Mouse (Mus musculus) ES-Bruce4 (cell line): Measurements from ENCODE around the gene H2afy2. TPM values are rescaled to one million over a fixed set of nuclear protein-coding genes. Genes with fewer than 3 reads are reported as not detected.

Experiments used
- H3K27ac ChIP-seq: 2 replicates; pipeline ENCODE4 v1.5.1; 2012; ENCODE audit warnings: low read length, inconsistent platforms; ENCODE audit not compliant: insufficient read depth
- H3K27me3 ChIP-seq: 2 replicates; pipeline ENCODE4 v1.6.1; 2012; ENCODE audit warnings: mild to moderate bottlenecking, low read length, inconsistent platforms; ENCODE audit not compliant: control insufficient read depth, poor library complexity, insufficient read depth, severe bottlenecking
- H3K36me3 ChIP-seq: 2 replicates; pipeline ENCODE4 v1.6.1; 2012; ENCODE audit warnings: inconsistent platforms, mild to moderate bottlenecking, low read length, moderate library complexity; ENCODE audit not compliant: control insufficient read depth, poor library complexity, insufficient read depth, severe bottlenecking
- H3K4me1 ChIP-seq: one replicate; pipeline ENCODE4 v1.8.1; 2011; ENCODE audit warnings: low read length; ENCODE audit not compliant: control insufficient read depth, insufficient read depth
- H3K4me3 ChIP-seq: 2 replicates; pipeline ENCODE4 v1.5.1; 2011; ENCODE audit warnings: low read depth, mild to moderate bottlenecking, low read length
- H3K9ac ChIP-seq: 2 replicates; pipeline ENCODE4 v1.6.1; 2012; ENCODE audit warnings: low read depth, mild to moderate bottlenecking, inconsistent platforms; ENCODE audit not compliant: poor library complexity, severe bottlenecking
- H3K9me3 ChIP-seq: replicated peaks from 2 replicates; pipeline ENCODE4 v1.6.1; 2012; ENCODE audit warnings: mild to moderate bottlenecking, low read length, inconsistent platforms; ENCODE audit not compliant: control insufficient read depth, poor library complexity, insufficient read depth, severe bottlenecking
- CTCF ChIP-seq: IDR thresholded peaks from one replicate; pipeline ENCODE4 v1.8.1; 2011; ENCODE audit warnings: low read depth, low read length
- EP300 ChIP-seq: IDR thresholded peaks from 2 replicates; pipeline ENCODE4 v1.6.1; 2011; ENCODE audit warnings: low read depth, low read length; ENCODE audit not compliant: insufficient read depth
- POLR2A ChIP-seq: IDR thresholded peaks from one replicate; pipeline ENCODE4 v1.8.1; 2011; ENCODE audit warnings: low read length; ENCODE audit not compliant: insufficient read depth
- polyA plus RNA-seq: library from polyadenylated mRNA; stranded (reverse); fragments of >200 nt; gene quantifications from 2 replicates; pipeline ENCODE4 v1.2.4, GENCODE M21; 2011; ENCODE audit warnings: low read depth; ENCODE audit not compliant: missing spikeins, insufficient read depth, insufficient read length

H2afy2 gene
- polyA plus RNA-seq, 1 experiment: 21.6 TPM

GRCm38 (mm10) chr10:61730171-61730570 lies 53.8 kb downstream of the H2afy2 start:
- H3K4me1 ChIP-seq: no peaks in the 10 kb centered on the region
- TF ChIP-seq EP300 (no peak), CTCF (no peak), POLR2A (no peak)
- H3K9ac ChIP-seq: no peak overlapping the region
- no peaks in the 10 kb centered on the region for H3K36me3 ChIP-seq
- H3K4me3 ChIP-seq: no peak overlapping the region
- H3K9me3 ChIP-seq: no peaks in the 10 kb centered on the region
- H3K27ac ChIP-seq: no peak overlapping the region
- no peaks in the 10 kb centered on the region for H3K27me3 ChIP-seq

DNA sequence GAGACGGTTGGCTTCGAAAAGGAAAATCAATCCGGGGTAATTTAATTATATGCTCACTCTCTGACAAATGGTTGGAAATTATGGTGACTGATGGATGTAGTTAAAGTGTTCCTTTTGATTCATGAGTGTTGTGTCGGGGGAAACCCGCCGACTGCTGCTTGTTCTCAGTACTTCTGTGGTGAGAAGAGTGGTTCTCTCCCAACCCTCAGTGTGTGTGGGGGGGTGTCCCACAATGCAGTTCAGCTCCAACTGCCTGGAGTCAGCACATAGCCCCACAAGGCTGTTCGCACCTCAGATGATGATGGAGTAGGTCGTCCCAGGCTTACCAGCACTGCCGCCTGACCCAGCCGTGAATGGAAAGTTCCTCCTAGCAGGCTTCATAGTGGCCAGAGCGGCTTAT lies 54.8 kb downstream of the H2afy2 start:
- TF ChIP-seq CTCF (no peak), EP300 (no peak)
- H3K36me3 ChIP-seq: no peaks in the 10 kb centered on the region
- no peaks in the 10 kb centered on the region for H3K4me1 ChIP-seq
- no peak overlapping the region for H3K9ac ChIP-seq
- H3K9me3 ChIP-seq: no peaks in the 10 kb centered on the region
- no peak overlapping the region for H3K27ac ChIP-seq
- no peak overlapping the region for H3K4me3 ChIP-seq
- H3K27me3 ChIP-seq: no peaks in the 10 kb centered on the region

- no peak overlapping the region for H3K9ac ChIP-seq
- H3K4me3 ChIP-seq: no peak overlapping the region
- TF ChIP-seq POLR2A (no peak), CTCF (no peak)
- no peaks in the 10 kb centered on the region for H3K4me1 ChIP-seq
- H3K27ac ChIP-seq: no peak overlapping the region
- H3K36me3 ChIP-seq: no peaks in the 10 kb centered on the region
- no peaks in the 10 kb centered on the region for H3K9me3 ChIP-seq
- H3K27me3 ChIP-seq: no peaks in the 10 kb centered on the region
Measured at GRCm38 (mm10) chr10:61723271-61723670, 60.7 kb downstream of the H2afy2 start.

GRCm38 (mm10) chr10:61722215-61722614 lies 61.7 kb downstream of the H2afy2 start:
- TF ChIP-seq POLR2A (no peak), CTCF (no peak), EP300 (no peak)
- Histone ChIP-seq H3K36me3 (no peaks in the 10 kb centered on the region), H3K9me3 (no peaks in the 10 kb centered on the region), H3K9ac (no peak overlapping the region), H3K27ac (no peak overlapping the region), H3K27me3 (no peaks in the 10 kb centered on the region), H3K4me3 (no peak overlapping the region), H3K4me1 (no peaks in the 10 kb centered on the region)

DNA sequence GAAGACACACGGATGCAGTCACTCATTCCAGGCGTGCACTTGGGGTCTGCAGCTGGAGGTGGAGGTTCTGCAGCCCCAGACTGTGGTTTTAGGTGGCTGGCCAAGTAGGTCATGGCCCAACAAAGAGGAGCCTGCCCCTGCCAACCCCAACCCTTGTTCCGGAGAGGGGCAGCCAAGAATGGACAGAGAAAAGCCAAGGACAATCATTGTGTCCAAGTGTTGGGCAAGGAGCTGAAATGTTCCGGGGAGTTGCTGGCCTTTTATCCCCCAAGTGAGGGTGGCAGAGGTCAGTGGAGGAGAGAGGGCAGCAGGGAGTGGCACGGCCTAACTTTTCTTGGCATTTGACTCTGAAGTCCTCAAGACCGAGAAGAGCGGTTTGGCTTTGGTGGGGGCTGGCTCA lies 63.6 kb downstream of the H2afy2 start:
- Histone ChIP-seq H3K9ac (no peak overlapping the region), H3K27ac (no peak overlapping the region), H3K27me3 (no peaks in the 10 kb centered on the region), H3K4me3 (no peak overlapping the region), H3K4me1 (no peaks in the 10 kb centered on the region), H3K9me3 (no peaks in the 10 kb centered on the region), H3K36me3 (no peaks in the 10 kb centered on the region)
- TF ChIP-seq CTCF (no peak), EP300 (no peak), POLR2A (no peak)

DNA sequence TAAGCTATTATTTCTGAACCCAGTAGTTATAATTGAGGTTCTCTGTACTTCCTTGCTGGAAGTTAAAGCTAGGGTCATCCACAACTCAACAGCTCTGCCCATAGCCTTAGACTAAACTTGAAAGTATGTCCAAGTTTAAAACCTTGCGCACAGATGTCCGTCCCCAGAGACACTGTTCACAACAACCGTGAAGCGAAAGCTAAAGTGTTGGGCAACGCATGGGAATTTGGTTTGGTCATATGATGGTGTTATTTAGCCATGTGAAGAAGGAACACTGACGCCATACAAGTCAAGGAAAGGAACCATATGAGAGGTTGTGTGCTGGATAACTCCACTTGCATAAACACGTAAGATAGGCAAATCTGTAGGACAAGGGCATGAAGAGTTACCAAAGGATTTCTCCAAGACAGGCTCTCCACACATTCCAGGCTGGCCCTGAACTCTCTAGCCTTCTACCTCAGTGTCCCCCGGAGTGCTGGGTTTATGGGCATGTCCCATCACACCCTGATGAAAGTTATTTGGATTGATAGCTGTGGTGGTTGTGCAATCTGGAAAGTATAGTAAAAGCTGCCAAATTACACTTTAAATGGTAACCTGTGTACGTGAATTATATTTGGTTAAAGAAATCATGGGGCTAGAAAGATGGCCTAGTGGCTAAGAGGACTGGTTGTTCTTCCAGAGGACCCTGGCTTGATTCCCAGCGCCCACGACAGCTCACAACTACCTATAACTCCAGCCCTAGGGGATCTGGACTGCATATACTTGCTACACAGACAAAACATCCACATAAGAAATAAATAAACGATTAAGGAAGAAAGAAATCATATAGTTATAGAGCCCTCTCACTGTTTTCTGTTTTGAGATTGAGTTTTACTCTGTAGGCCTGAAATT lies 66.3 kb downstream of the H2afy2 start:
- H3K9ac ChIP-seq: no peak overlapping the region
- no peak overlapping the region for H3K27ac ChIP-seq
- no peaks in the 10 kb centered on the region for H3K27me3 ChIP-seq
- no peaks in the 10 kb centered on the region for H3K4me1 ChIP-seq
- H3K4me3 ChIP-seq: no peak overlapping the region
- TF ChIP-seq POLR2A: no peak
- H3K9me3 ChIP-seq: no peaks in the 10 kb centered on the region
- H3K36me3 ChIP-seq: no peaks in the 10 kb centered on the region
